Mouse (Mus musculus) liver, adult 2 months (tissue): ENCODE measurements at regions not wholly inside any gene's neighbourhood (a gene's known extent, or its start where the extent isn't known, plus 50 kb on each side); places are given as distances from the start of the nearest gene placed in this dataset.

Experiments
- DNase-seq: peaks from one replicate; pipeline ENCODE4 v3.0.0-alpha.2; 2011; ENCODE audit warnings: low read depth, low spot score; ENCODE audit errors: extremely low read depth
- H3K27ac ChIP-seq: fragments of 200-500 bp; replicated peaks from 2 replicates; pipeline ENCODE4 v1.5.1; 2012; ENCODE audit warnings: low read depth, mild to moderate bottlenecking, control low read depth, inconsistent platforms, low read length; ENCODE audit not compliant: insufficient read depth
- H3K27me3 ChIP-seq: fragments of 200-500 bp; 2 replicates; pipeline ENCODE4 v1.6.1; 2012; ENCODE audit warnings: mild to moderate bottlenecking, moderate library complexity, low read length, inconsistent platforms; ENCODE audit not compliant: control insufficient read depth, insufficient read depth
- H3K36me3 ChIP-seq: fragments of 200-500 bp; 2 replicates; pipeline ENCODE4 v1.6.1; 2012; ENCODE audit warnings: low read length, inconsistent platforms; ENCODE audit not compliant: control insufficient read depth, insufficient read depth
- H3K4me1 ChIP-seq: fragments of 200-500 bp; 2 replicates; pipeline ENCODE4 v1.6.1; 2011; ENCODE audit warnings: low read length; ENCODE audit not compliant: control insufficient read depth, insufficient read depth
- H3K4me3 ChIP-seq: fragments of 200-500 bp; 2 replicates; pipeline ENCODE4 v1.5.1; 2011; ENCODE audit warnings: low read depth, mild to moderate bottlenecking, control low read depth, low read length, moderate library complexity; ENCODE audit not compliant: insufficient read depth
- H3K79me2 ChIP-seq: fragments of 200-500 bp; 2 replicates; pipeline ENCODE4 v1.6.1; 2012; ENCODE audit warnings: inconsistent platforms, mild to moderate bottlenecking, low read length, moderate library complexity; ENCODE audit not compliant: control insufficient read depth, insufficient read depth
- H3K9ac ChIP-seq: fragments of 200-500 bp; 2 replicates; pipeline ENCODE4 v1.6.1; 2012; ENCODE audit warnings: low read depth, mild to moderate bottlenecking, control low read depth, inconsistent platforms, low read length
- CTCF ChIP-seq: fragments of 200-500 bp; IDR thresholded peaks from 2 replicates; pipeline ENCODE4 v1.5.1; 2011; ENCODE audit warnings: low read depth, low read length, control low read depth
- POLR2A ChIP-seq: fragments of 200-500 bp; IDR thresholded peaks from 2 replicates; pipeline ENCODE4 v1.6.1; 2011; ENCODE audit warnings: low read length, control low read depth; ENCODE audit not compliant: insufficient read depth; ENCODE audit errors: extremely low read depth
- WGBS: fragments of 180-500 bp; shearing (Covaris S2); methylation state at CpG from one replicate; pipeline ENCODE4 v1.1.7; 2018; 5-methylcytosine and 5-hydroxymethylcytosine counted together

- 48% methylated on average over 13 of the region's 13 CpGs for WGBS
Observed at GRCm38 (mm10) chr13:25451357-25451861, 181.1 kb upstream of the Nrsn1 start.

DNA sequence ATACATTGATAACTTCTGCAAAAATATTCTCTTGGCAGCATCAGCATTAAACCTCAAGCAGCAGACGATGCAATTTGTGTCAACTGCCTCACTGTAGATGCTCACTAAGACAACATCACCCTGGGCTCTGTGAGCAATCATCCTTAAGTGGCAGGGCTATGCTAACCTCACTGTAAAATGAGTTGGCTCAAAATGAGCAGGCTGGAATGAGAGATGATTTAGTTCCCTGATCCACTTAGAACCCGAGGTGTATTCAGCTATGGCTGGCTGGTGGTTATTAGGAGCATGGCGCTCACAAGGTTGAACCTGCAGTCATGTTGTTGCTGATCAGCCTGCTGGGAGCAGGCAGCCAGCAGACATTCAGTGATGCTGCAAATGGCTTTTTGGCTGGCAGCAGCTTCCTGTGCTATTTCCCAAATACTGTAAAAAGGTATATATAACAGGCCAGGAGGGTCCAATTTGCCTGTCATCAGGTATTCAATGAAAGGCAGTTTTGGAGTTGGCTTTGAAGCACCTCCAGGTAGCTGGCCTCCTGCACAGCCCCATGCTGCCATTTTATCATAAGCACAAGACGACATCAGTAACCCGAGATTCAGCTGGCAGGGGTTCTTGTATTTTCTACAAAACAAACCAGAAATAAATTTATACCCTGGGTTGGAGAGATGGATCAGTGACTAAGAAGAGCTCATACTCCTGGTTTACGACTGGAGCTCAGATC is 159.6 kb upstream of the Nrsn1 start:
- H3K9ac ChIP-seq, result no peak overlapping the region
- WGBS, result 69% methylated on average over 6 of the region's 6 CpGs
- no peaks in the 10 kb centered on the region for H3K27me3 ChIP-seq
- no peaks in the 10 kb centered on the region for H3K4me1 ChIP-seq
- no peaks in the 10 kb centered on the region for H3K79me2 ChIP-seq
- DNase-seq, result no peak
- no peaks in the 10 kb centered on the region for H3K36me3 ChIP-seq
- H3K27ac ChIP-seq, result no peak overlapping the region
- no peak overlapping the region for H3K4me3 ChIP-seq
- no peak for TF ChIP-seq POLR2A
- no peak for TF ChIP-seq CTCF

More at GRCm38 (mm10) chr13:25451357-25451861, 181.1 kb upstream of the Nrsn1 start:
- H3K36me3 ChIP-seq, result no peaks in the 10 kb centered on the region
- no peaks in the 10 kb centered on the region for H3K4me1 ChIP-seq
- DNase-seq, result no peak
- H3K27ac ChIP-seq, result no peak overlapping the region
- TF ChIP-seq POLR2A (no peak), CTCF (no peak)
- H3K79me2 ChIP-seq, result no peaks in the 10 kb centered on the region
- no peak overlapping the region for H3K4me3 ChIP-seq
- H3K9ac ChIP-seq, result no peak overlapping the region
- no peaks in the 10 kb centered on the region for H3K27me3 ChIP-seq

GRCm38 (mm10) chr13:25403182-25403795 is 133.0 kb upstream of the Nrsn1 start:
- H3K36me3 ChIP-seq, result no peaks in the 10 kb centered on the region

DNA sequence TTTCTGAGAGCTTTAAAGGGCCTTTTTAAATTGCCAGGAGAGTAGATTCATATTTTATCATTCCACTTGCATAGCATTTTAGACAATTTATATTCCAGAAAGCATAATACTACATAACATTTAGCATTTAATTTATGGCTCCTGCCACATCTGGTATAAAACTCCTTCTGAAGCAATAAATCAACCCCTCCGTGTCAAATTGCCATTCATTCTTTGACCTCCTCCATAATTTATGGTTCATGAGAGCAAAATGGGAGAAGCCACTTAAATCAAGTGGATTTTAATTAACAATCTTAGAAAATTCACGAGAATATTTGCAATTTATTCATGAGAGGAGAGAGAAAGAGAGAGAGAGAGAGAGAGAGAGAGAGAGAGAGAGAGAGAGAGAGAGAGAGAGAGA is 132.4 kb upstream of the Nrsn1 start:
- Histone ChIP-seq H3K79me2 (no peaks in the 10 kb centered on the region), H3K4me1 (no peaks in the 10 kb centered on the region), H3K36me3 (no peaks in the 10 kb centered on the region), H3K27ac (no peak overlapping the region), H3K9ac (no peak overlapping the region), H3K27me3 (no peaks in the 10 kb centered on the region), H3K4me3 (no peak overlapping the region)
- DNase-seq, result no peak
- no peak for TF ChIP-seq CTCF
- no peak for TF ChIP-seq POLR2A
- 56% methylated on average over 2 of the region's 2 CpGs for WGBS

More at GRCm38 (mm10) chr13:25403182-25403795, 133.0 kb upstream of the Nrsn1 start:
- Histone ChIP-seq H3K4me3 (no peak overlapping the region), H3K79me2 (no peaks in the 10 kb centered on the region), H3K27me3 (no peaks in the 10 kb centered on the region), H3K27ac (no peak overlapping the region), H3K9ac (no peak overlapping the region), H3K4me1 (no peaks in the 10 kb centered on the region)
- TF ChIP-seq POLR2A (no peak), CTCF (no peak)
- WGBS, result 75% methylated on average over 3 of the region's 3 CpGs
- no peak for DNase-seq

- Histone ChIP-seq H3K36me3 (no peaks in the 10 kb centered on the region), H3K4me1 (no peaks in the 10 kb centered on the region), H3K9ac (no peak overlapping the region), H3K27me3 (no peaks in the 10 kb centered on the region), H3K4me3 (no peak overlapping the region), H3K27ac (no peak overlapping the region), H3K79me2 (no peaks in the 10 kb centered on the region)
- 68% methylated on average over 9 of the region's 9 CpGs for WGBS
- TF ChIP-seq CTCF, result no peak
- no peak for TF ChIP-seq POLR2A
- DNase-seq, result no peak
Observed at GRCm38 (mm10) chr13:25401936-25402504, 131.7 kb upstream of the Nrsn1 start.
